Mouse (Mus musculus): ENCODE measurements around the gene Polm. TPM values are rescaled to one million over a fixed set of nuclear protein-coding genes. Genes with fewer than 3 reads are reported as not detected.

Gene Polm
- polyA plus RNA-seq, 1 experiment from 2014 or later = 9.2 TPM

DNA sequence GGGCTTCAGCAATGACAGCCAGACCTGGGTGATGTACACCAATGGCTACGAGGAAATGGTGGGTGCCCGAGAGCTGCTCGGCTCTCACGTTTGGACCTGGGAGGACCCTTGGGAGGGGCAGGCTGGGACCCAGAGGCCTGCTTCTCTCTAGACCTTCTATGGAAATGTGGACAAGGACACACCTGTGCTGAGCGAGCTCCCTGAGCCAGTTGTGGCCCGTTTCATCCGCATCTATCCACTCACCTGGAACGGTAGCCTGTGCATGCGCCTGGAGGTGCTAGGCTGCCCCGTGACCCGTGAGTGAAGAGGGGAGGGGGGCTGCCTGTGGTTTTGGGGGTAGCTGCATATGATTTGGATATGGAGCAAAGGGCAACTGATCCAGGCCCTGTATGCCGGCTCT, 30.5 kb upstream of the Polm start:
- H3K27ac ChIP-seq = no peak overlapping the region
- no peak for ATAC-seq (replicated peaks; ENCODE audit: low FRiP score)

DNA sequence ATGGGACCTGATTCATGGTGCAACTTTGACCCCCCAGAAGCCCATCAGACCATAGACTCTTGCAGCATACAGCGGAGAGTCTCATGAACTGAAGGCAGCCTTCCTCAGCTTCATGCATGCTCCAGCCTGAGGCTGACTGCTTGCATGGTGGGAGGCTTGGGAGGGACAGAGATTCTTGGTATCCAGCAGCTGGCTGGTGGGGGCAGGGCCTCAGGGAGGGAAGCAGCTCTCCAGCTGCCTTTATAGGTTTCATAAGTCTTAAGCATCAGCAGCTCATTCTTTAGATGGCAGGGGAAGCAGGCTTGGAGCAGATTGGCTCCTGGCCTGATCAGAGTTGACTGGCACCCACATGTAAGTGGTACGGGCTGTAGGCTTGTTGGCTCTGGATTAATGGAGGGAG, 29.4 kb upstream of the Polm start:
- WGBS = 71% methylated on average over 2 of the region's 2 CpGs
- H3K36me3 ChIP-seq = peaks cover 64% of the 10 kb centered on the region
- H3K4me2 ChIP-seq = no peak overlapping the region
- no peaks in the 10 kb centered on the region for H3K27me3 ChIP-seq
- peak overlapping the region; percentile 41 for H3K27ac ChIP-seq
- ATAC-seq (replicated peaks; ENCODE audit: low FRiP score) = no peak
- H3K9me3 ChIP-seq (replicated peaks) = no peaks in the 10 kb centered on the region
- H3K4me1 ChIP-seq = peaks cover 43% of the 10 kb centered on the region
- no peak overlapping the region for H3K4me3 ChIP-seq (replicated peaks)
- H3K9ac ChIP-seq = no peak overlapping the region

More for the DNA sequence above, 30.5 kb upstream of the Polm start:
- Histone ChIP-seq H3K27me3 (no peaks in the 10 kb centered on the region), H3K36me3 (peaks cover 75% of the 10 kb centered on the region), H3K4me2 (no peak overlapping the region), H3K4me3 (replicated peaks) (no peak overlapping the region), H3K9me3 (replicated peaks) (no peaks in the 10 kb centered on the region), H3K4me1 (peaks cover 32% of the 10 kb centered on the region), H3K9ac (no peak overlapping the region)
- 83% methylated on average over 12 of the region's 12 CpGs for WGBS

DNA sequence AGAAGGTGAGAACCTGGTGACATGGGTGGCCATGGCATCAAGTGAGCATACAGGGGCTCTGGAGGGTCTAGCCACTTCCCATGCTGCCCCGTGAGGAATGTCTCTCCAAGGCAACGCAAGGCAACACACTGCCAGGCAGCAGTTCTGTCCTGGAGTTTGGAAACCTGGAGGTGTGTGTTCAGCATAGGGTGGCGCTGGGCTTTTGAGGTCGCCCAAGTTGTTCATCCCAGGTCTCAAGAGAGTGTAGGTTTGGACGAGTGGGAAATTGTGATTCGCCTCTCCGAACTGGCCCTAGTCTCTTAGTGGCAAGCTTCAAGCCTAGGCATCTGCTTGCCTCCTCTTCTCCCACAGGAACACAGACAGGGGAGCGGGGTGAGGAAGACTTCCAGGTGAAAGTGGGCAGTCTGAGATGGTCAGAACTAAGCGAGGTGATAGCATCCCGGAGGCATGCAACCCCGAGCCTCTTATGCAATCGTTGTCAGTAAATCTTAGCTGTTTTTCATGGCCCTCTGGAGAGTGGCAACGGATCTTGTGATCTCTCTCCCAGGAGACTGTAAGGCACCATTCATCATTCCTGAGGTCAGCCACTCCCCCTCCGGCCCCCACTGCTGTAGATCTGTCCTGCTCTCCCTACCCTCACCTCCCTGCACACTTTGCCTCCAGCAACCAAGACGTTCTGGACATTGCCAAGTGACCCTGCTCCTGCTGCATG, 24.7 kb upstream of the Polm start:
- Histone ChIP-seq H3K4me1 (peaks cover 49% of the 10 kb centered on the region), H3K9me3 (replicated peaks) (no peaks in the 10 kb centered on the region), H3K27me3 (peaks cover 9% of the 10 kb centered on the region), H3K4me3 (replicated peaks) (peak overlapping the region; percentile 51), H3K4me2 (peak overlapping the region; percentile 91), H3K36me3 (peaks cover 17% of the 10 kb centered on the region), H3K9ac (peak overlapping the region; percentile 59; the same call in 1 of the 2 replicates), H3K27ac (peak overlapping the region; percentile 64)
- WGBS = 9% methylated on average over 15 of the region's 15 CpGs
- ATAC-seq (replicated peaks; ENCODE audit: low FRiP score) = peak; percentile 68

DNA sequence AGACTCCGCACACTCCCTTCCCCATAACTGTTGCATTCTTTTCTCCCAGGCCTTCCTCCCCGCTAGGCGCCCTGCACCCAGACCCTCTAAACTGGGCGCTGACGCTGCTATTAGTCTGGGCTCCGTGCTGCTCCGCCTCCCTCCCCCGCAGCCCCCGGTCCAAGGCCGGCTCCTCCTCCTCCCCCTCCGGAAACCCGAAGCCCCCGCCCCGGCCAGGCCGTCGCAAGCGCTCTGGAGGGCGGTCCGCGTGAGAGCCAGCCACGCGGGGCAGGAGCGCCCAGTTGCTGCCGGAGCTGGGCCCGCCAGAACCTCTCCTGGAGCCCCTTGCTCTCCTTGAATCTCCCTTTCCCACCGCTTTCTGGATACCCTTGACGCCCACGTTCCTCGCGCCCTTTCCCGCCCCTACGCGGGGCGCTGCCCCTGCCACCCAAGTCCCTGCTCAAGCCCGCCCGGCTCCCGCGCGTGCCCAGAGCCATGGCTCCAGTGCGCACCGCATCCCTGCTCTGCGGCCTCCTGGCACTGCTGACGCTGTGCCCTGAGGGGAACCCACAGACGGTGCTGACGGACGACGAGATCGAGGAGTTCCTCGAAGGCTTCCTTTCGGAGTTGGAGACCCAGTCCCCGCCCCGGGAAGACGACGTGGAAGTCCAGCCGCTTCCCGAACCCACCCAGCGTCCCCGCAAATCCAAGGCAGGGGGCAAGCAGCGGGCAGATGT, 24.0 kb upstream of the Polm start, which contains the start of gene Aebp1:
Aebp1 (plus strand) TSS at position 270 of the 716 bp plus-strand sequence.
- H3K27me3 ChIP-seq = peaks cover 9% of the 10 kb centered on the region
- peak; percentile 70 for ATAC-seq (replicated peaks; ENCODE audit: low FRiP score)
- H3K4me1 ChIP-seq = peaks cover 42% of the 10 kb centered on the region
- under 1% methylated on average over 59 of the region's 59 CpGs for WGBS
- no peaks in the 10 kb centered on the region for H3K9me3 ChIP-seq (replicated peaks)
- peak within 1 kb of the TSS; percentile 64 for H3K27ac ChIP-seq
- peak within 1 kb of the TSS; percentile 59 for H3K9ac ChIP-seq
- H3K4me3 ChIP-seq (replicated peaks) = peak within 1 kb of the TSS; percentile 51
- H3K4me2 ChIP-seq = peak within 1 kb of the TSS; percentile 91
- H3K36me3 ChIP-seq = peaks cover 15% of the 10 kb centered on the region

DNA sequence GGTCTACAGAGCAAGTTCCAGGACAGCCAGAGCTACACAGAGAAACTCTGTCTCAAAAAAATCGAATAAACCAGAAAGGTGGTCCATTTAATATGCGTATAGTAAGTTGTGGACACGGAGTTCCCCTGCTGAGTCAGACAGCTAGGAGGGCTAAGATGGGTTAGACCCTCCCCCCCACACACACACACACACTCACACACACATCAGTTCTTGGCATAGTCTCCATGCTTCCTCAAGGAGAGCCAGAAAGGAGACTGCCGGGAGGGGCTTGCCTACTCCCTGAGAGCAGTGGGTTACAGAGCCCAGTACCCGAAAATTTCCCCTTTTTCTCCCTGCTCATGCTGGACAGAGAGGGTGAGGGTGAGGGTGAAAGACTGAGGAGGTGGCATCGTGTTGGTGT, 22.8 kb upstream of the Polm start:
- Histone ChIP-seq H3K4me3 (replicated peaks) (no peak overlapping the region), H3K4me2 (no peak overlapping the region), H3K27me3 (peaks cover 9% of the 10 kb centered on the region), H3K9me3 (replicated peaks) (no peaks in the 10 kb centered on the region), H3K36me3 (peaks cover 15% of the 10 kb centered on the region), H3K27ac (no peak overlapping the region), H3K4me1 (peaks cover 39% of the 10 kb centered on the region), H3K9ac (no peak overlapping the region)
- 66% methylated on average over 6 of the region's 6 CpGs for WGBS
- ATAC-seq (replicated peaks; ENCODE audit: low FRiP score) = no peak

DNA sequence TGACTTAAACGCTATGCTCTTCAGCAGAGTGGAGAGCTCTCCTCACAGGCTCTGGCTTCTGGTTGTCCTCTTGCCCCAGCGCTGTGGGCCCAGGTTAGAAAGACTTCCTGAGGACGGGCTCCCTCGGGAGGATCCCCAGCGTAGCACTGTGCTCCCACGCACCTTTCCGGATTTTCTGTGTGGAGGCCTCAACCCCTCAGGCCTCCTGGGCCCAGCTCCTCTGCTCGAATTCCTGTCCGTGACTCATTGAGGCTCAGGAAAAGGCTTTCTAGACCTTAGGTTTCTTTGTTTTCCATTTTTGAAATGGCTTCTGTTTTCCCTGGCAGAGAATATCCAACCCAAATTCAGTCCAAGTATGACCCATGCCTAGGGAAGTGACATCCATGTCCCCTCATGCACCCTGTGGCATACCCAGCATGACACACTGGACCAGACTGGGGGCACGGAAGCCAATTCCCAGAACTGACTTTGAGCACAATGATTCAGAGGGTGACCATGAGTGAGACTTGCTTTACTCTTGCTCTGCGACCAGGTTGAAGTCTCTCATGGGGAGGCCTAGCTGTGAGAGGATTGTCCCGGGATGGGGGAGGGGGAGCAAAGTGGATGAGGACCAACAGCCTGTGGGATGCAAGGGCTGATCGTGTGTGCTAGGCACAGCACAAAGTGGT, 22.2 kb upstream of the Polm start:
- WGBS = 82% methylated on average over 13 of the region's 13 CpGs
- Histone ChIP-seq H3K9ac (no peak overlapping the region), H3K36me3 (peaks cover 8% of the 10 kb centered on the region), H3K27me3 (peaks cover 9% of the 10 kb centered on the region), H3K27ac (no peak overlapping the region), H3K4me2 (no peak overlapping the region), H3K9me3 (replicated peaks) (no peaks in the 10 kb centered on the region), H3K4me1 (peaks cover 40% of the 10 kb centered on the region), H3K4me3 (replicated peaks) (no peak overlapping the region)
- ATAC-seq (replicated peaks; ENCODE audit: low FRiP score) = no peak

DNA sequence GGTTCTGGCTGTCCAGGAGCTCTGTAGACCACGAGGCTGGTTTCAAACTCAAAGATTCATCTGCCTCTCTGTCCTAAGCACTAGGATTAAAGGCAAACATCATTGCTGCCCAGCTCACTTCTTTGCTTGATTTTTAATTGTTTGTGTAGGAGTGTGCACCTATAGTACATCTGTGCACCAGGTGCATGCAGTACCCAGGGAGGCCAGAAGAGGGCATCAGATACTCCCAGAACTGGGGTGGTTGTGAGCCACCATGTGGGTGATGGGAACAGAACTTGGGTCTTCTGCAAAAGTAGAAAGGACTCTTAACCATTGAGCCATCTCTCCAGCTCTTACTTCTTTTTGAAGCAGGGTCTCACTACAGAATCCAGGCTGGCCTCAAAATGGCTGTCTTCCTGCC, 20.9 kb upstream of the Polm start:
- 85% methylated on average over 1 of the region's 1 CpGs for WGBS
- Histone ChIP-seq H3K9me3 (replicated peaks) (no peaks in the 10 kb centered on the region), H3K9ac (no peak overlapping the region), H3K4me2 (no peak overlapping the region), H3K27ac (no peak overlapping the region), H3K36me3 (no peaks in the 10 kb centered on the region), H3K4me3 (replicated peaks) (no peak overlapping the region), H3K27me3 (peaks cover 9% of the 10 kb centered on the region), H3K4me1 (peaks cover 34% of the 10 kb centered on the region)
- ATAC-seq (replicated peaks; ENCODE audit: low FRiP score) = no peak

DNA sequence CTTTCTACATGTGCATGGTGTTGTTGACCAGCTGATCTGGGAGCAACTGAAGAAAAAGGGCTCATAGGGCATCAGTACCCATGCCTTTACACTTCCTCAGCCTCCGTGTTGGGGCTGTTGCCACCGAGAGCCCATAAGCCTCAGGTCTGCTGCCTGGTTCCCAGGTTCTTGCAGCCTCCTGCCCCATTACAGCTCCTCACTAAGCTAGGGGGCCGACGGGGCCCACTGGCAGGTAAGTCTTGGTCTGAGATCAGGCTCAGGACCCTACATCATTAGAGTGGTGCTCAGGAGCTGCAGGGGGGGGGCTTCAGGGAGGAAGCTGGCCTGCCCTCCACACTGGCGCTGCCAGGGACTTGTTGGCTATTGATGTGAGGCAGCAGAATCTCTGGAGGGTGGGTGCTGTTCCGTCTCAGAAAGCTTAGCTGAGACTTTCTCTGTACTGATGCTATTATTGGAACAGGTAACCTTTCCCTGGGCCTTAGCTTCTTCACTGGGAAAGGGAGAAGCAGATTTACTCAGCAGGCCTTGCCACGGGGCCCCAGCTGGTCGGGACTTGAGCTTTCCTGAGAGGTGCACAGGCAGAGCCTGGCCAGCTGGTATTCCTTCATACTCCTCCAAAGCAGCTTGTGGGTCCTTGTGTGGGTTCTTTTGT, 18.8 kb upstream of the Polm start:
- H3K4me2 ChIP-seq = no peak overlapping the region
- 79% methylated on average over 8 of the region's 8 CpGs for WGBS
- ATAC-seq (replicated peaks; ENCODE audit: low FRiP score) = no peak
- H3K9me3 ChIP-seq (replicated peaks) = no peaks in the 10 kb centered on the region
- H3K36me3 ChIP-seq = no peaks in the 10 kb centered on the region
- no peak overlapping the region for H3K9ac ChIP-seq
- peaks cover 24% of the 10 kb centered on the region for H3K4me1 ChIP-seq
- H3K4me3 ChIP-seq (replicated peaks) = no peak overlapping the region
- H3K27me3 ChIP-seq = peaks cover 9% of the 10 kb centered on the region
- H3K27ac ChIP-seq = no peak overlapping the region

DNA sequence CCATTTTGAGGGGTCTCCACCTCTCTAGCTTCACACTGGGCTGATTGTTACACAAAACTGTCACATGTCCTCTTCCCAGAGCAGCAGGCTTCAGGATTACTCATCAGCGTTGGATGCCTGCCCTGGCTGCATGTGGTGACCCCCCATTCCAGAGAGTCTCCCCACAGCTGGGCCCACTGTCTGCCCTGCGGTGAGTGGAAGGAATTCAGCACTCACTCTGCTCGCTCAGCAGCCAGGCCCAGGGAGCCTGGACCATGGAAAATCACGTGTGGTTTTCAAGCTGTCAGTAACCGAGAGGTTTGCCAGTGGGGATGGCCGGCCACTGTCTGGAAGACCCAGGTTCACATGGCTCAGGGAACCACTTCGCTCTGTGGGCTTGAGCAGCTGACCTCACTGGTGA, 18.1 kb upstream of the Polm start:
- Histone ChIP-seq H3K9ac (no peak overlapping the region), H3K4me3 (replicated peaks) (no peak overlapping the region), H3K27me3 (peaks cover 5% of the 10 kb centered on the region), H3K4me2 (no peak overlapping the region), H3K36me3 (no peaks in the 10 kb centered on the region), H3K9me3 (replicated peaks) (no peaks in the 10 kb centered on the region), H3K27ac (no peak overlapping the region), H3K4me1 (peaks cover 24% of the 10 kb centered on the region)
- WGBS = 41% methylated on average over 7 of the region's 7 CpGs
- ATAC-seq (replicated peaks; ENCODE audit: low FRiP score) = no peak

DNA sequence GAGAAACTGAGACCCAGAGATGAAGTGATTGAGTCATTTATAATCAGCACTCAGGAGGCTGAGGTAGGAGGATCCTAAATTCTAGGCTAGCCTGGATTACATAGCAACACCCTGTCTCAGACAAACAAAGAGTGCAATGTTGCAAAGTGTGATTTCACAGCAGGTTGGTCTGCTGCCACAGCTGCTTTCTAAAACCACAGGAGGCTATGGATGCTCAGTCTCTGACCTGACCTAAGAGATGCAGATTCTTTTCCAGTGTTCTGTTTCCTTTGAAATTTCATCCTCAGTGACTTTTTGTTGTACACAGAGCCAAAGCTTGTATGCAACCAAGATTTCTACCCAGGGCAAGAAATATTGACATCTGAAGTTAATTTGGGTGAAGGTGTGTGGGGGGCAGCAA, 17.7 kb upstream of the Polm start:
- Histone ChIP-seq H3K27ac (no peak overlapping the region), H3K9ac (no peak overlapping the region), H3K4me3 (replicated peaks) (no peak overlapping the region), H3K4me1 (peaks cover 25% of the 10 kb centered on the region), H3K27me3 (peaks cover 5% of the 10 kb centered on the region), H3K4me2 (no peak overlapping the region), H3K36me3 (no peaks in the 10 kb centered on the region), H3K9me3 (replicated peaks) (no peaks in the 10 kb centered on the region)
- no peak for ATAC-seq (replicated peaks; ENCODE audit: low FRiP score)

DNA sequence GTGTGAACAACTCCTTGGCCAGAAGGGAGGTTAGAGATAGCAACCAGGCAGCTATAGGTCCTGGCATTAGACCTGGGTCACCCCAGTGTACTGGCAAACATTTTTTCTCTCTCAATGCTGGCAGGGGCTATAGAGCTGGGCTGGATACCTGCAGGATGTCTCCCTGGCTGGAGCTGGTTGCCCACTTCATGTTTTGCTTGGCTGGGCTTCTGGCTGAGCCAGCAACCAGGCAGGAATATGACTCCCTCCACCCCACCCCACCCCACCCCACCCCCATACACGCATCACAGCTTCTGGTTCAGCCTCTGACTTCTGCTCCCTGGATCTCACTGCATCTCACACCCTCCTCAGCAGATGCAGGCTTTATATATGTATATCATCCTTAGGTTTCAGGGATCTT, 14.5 kb upstream of the Polm start:
- no peaks in the 10 kb centered on the region for H3K36me3 ChIP-seq
- H3K27ac ChIP-seq = peak overlapping the region; percentile 60
- peak; percentile 62 for ATAC-seq (replicated peaks; ENCODE audit: low FRiP score)
- WGBS = 19% methylated on average over 1 of the region's 1 CpGs
- no peak overlapping the region for H3K4me3 ChIP-seq (replicated peaks)
- no peaks in the 10 kb centered on the region for H3K9me3 ChIP-seq (replicated peaks)
- H3K9ac ChIP-seq = no peak overlapping the region
- H3K4me2 ChIP-seq = no peak overlapping the region
- peaks cover 36% of the 10 kb centered on the region for H3K4me1 ChIP-seq
- no peaks in the 10 kb centered on the region for H3K27me3 ChIP-seq

Measured in kidney, embryonic 15.5 days (tissue).